Mouse (Mus musculus) MEL (cell line): Measurements from ENCODE around the gene Lin7a. TPM values are rescaled to one million over a fixed set of nuclear protein-coding genes. Genes with fewer than 3 reads are reported as not detected.

Source experiments
- DNase-seq: peaks from one replicate; pipeline ENCODE4 v3.0.0; 2011; ENCODE audit warnings: low read depth, low spot score
- H3K27ac ChIP-seq: 2 replicates; pipeline ENCODE4 v1.5.1; 2012; ENCODE audit warnings: low read depth, mild to moderate bottlenecking, control low read depth, low read length, moderate library complexity; ENCODE audit not compliant: control insufficient read depth
- H3K27me3 ChIP-seq, 2 experiments: fragments of 150-350 bp in 1 of 2; sonication (generic) in 1 of 2; 2 replicates each; pipeline ENCODE4 v1.6.1; 2012; ENCODE audit warnings: low read length in 2 of 2, mild to moderate bottlenecking in 2 of 2, improper control_type of control experiment in 1 of 2, moderate library complexity in 1 of 2; ENCODE audit not compliant: insufficient read depth in 2 of 2, control insufficient read depth in 1 of 2
- H3K36me3 ChIP-seq, 2 experiments: 2 replicates each; pipeline ENCODE4 v1.6.1; 2012 to 2014; ENCODE audit warnings: low read length in 2 of 2, improper control_type of control experiment in 1 of 2, inconsistent platforms in 1 of 2, mild to moderate bottlenecking in 1 of 2; ENCODE audit not compliant: insufficient read depth in 2 of 2, control insufficient read depth in 1 of 2
- H3K4me1 ChIP-seq, 2 experiments: fragments of 150-350 bp in 1 of 2; sonication (generic) in 1 of 2; 2 replicates each; pipeline ENCODE4 v1.6.1; 2012; ENCODE audit warnings: low read length in 2 of 2, improper control_type of control experiment in 1 of 2, mild to moderate bottlenecking in 1 of 2; ENCODE audit not compliant: insufficient read depth in 2 of 2, control insufficient read depth in 1 of 2
- H3K4me3 ChIP-seq, 2 experiments: fragments of 150-350 bp in 1 of 2; sonication (generic) in 1 of 2; 2 replicates each; pipeline ENCODE4 v1.5.1; 2012; ENCODE audit warnings: low read depth in 2 of 2, low read length in 2 of 2, mild to moderate bottlenecking in 2 of 2, moderate library complexity in 2 of 2, control low read depth in 1 of 2, improper control_type of control experiment in 1 of 2; ENCODE audit not compliant: control insufficient read depth in 1 of 2, insufficient read depth in 1 of 2
- H3K79me2 ChIP-seq: 2 replicates; pipeline ENCODE4 v1.6.1; 2012; ENCODE audit warnings: mild to moderate bottlenecking, low read length, moderate library complexity; ENCODE audit not compliant: control insufficient read depth, poor library complexity, insufficient read depth
- H3K9ac ChIP-seq: 2 replicates; pipeline ENCODE4 v1.6.1; 2012; ENCODE audit warnings: low read depth, mild to moderate bottlenecking, control low read depth, low read length, moderate library complexity; ENCODE audit not compliant: control insufficient read depth, poor library complexity, severe bottlenecking
- H3K9me3 ChIP-seq: fragments of 150-350 bp; sonication (generic); replicated peaks from 2 replicates; pipeline ENCODE4 v1.6.1; 2012; ENCODE audit warnings: mild to moderate bottlenecking, low read length, improper control_type of control experiment, moderate library complexity; ENCODE audit not compliant: insufficient read depth
- BHLHE40 ChIP-seq: IDR thresholded peaks from 2 replicates; pipeline ENCODE4 v1.6.1; 2012; ENCODE audit warnings: low read depth, mild to moderate bottlenecking, inconsistent platforms, low read length, improper control_type of control experiment, borderline replicate concordance
- CHD1 ChIP-seq: IDR thresholded peaks from 2 replicates; pipeline ENCODE4 v1.6.1; 2012; ENCODE audit warnings: low read depth, mild to moderate bottlenecking, inconsistent platforms, low read length, improper control_type of control experiment
- ELF1 ChIP-seq: IDR thresholded peaks from 2 replicates; pipeline ENCODE4 v1.6.1; 2014; ENCODE audit warnings: low read depth, mild to moderate bottlenecking, inconsistent platforms, low read length, improper control_type of control experiment, moderate library complexity
- EP300 ChIP-seq, 2 experiments: IDR thresholded peaks; 2 replicates each; pipeline ENCODE4 v1.6.1; 2011; ENCODE audit warnings: improper control_type of control experiment in 2 of 2, low read length in 2 of 2, low read depth in 1 of 2, mild to moderate bottlenecking in 1 of 2
- ETS1 ChIP-seq: IDR thresholded peaks from 2 replicates; pipeline ENCODE4 v1.6.1; 2012; ENCODE audit warnings: low read depth, mild to moderate bottlenecking, inconsistent platforms, low read length, improper control_type of control experiment, moderate library complexity
- GATA1 ChIP-seq: IDR thresholded peaks from 2 replicates; pipeline ENCODE4 v1.6.1; 2011; ENCODE audit warnings: low read depth, low read length, improper control_type of control experiment
- MAX ChIP-seq: IDR thresholded peaks from 2 replicates; pipeline ENCODE4 v1.6.1; 2011; ENCODE audit warnings: low read length, improper control_type of control experiment
- MAZ ChIP-seq: IDR thresholded peaks from 2 replicates; pipeline ENCODE4 v1.6.1; 2012; ENCODE audit warnings: low read depth, mild to moderate bottlenecking, inconsistent platforms, low read length, improper control_type of control experiment
- MXI1 ChIP-seq: IDR thresholded peaks from 2 replicates; pipeline ENCODE4 v1.6.1; 2011; ENCODE audit warnings: mild to moderate bottlenecking, low read depth, low read length, improper control_type of control experiment
- MYB ChIP-seq: IDR thresholded peaks from 2 replicates; pipeline ENCODE4 v1.6.1; 2011; ENCODE audit warnings: mild to moderate bottlenecking, low read depth, low read length, improper control_type of control experiment
- MYC ChIP-seq: IDR thresholded peaks from 2 replicates; pipeline ENCODE4 v1.6.1; 2011; ENCODE audit warnings: low read depth, mild to moderate bottlenecking, low read length, improper control_type of control experiment, moderate library complexity
- NELFE ChIP-seq: IDR thresholded peaks from 2 replicates; pipeline ENCODE4 v1.6.1; 2011; ENCODE audit warnings: low read depth, low read length, improper control_type of control experiment
- POLR2A ChIP-seq, 2 experiments: IDR thresholded peaks; 2 replicates each; pipeline ENCODE4 v1.6.1; 2011 to 2012; ENCODE audit warnings: low read length in 2 of 2, mild to moderate bottlenecking in 2 of 2, control low read depth in 1 of 2, improper control_type of control experiment in 1 of 2, low read depth in 1 of 2, moderate library complexity in 1 of 2; ENCODE audit not compliant: control insufficient read depth in 1 of 2, insufficient read depth in 1 of 2, poor library complexity in 1 of 2
- RAD21 ChIP-seq: IDR thresholded peaks from 2 replicates; pipeline ENCODE4 v1.6.1; 2011; ENCODE audit warnings: mild to moderate bottlenecking, low read depth, low read length, improper control_type of control experiment
- SIN3A ChIP-seq: IDR thresholded peaks from 2 replicates; pipeline ENCODE4 v1.6.1; 2012; ENCODE audit warnings: low read length, improper control_type of control experiment, inconsistent platforms
- TCF12 ChIP-seq: IDR thresholded peaks from 2 replicates; pipeline ENCODE4 v1.6.1; 2014; ENCODE audit warnings: low read depth, mild to moderate bottlenecking, inconsistent platforms, low read length, improper control_type of control experiment, moderate library complexity
- UBTF ChIP-seq: IDR thresholded peaks from 2 replicates; pipeline ENCODE4 v1.6.1; 2012; ENCODE audit warnings: low read depth, mild to moderate bottlenecking, inconsistent platforms, low read length, improper control_type of control experiment, moderate library complexity, borderline replicate concordance; ENCODE audit not compliant: insufficient read depth
- ZKSCAN1 ChIP-seq: IDR thresholded peaks from 2 replicates; pipeline ENCODE4 v1.6.1; 2012; ENCODE audit warnings: low read depth, mild to moderate bottlenecking, inconsistent platforms, low read length, improper control_type of control experiment, moderate library complexity
- ZMIZ1 ChIP-seq: IDR thresholded peaks from 2 replicates; pipeline ENCODE4 v1.6.1; 2012; ENCODE audit warnings: low read depth, mild to moderate bottlenecking, inconsistent platforms, low read length, improper control_type of control experiment, moderate library complexity
- polyA plus RNA-seq, 2 experiments: library from polyadenylated mRNA; stranded (reverse) in 1 of 2; unstranded in 1 of 2; fragments of >175 nt in 1 of 2; fragments of >200 nt in 1 of 2; gene quantifications; 2 replicates each; pipeline versions ENCODE4 v1.2.1 to v1.2.4; 2012; ENCODE audit warnings: low replicate concordance in 2 of 2, low read depth in 1 of 2; ENCODE audit not compliant: insufficient read length in 2 of 2, insufficient read depth in 1 of 2, missing spikeins in 1 of 2
- total RNA-seq: library from RNA; depleted of rRNA; stranded (reverse); fragments of 300-350 nt; gene quantifications from 2 replicates; pipeline ENCODE4 v1.2.3, GENCODE M21; 2012

Gene Lin7a
- total and polyA plus RNA-seq, 3 experiments = not detected

DNA sequence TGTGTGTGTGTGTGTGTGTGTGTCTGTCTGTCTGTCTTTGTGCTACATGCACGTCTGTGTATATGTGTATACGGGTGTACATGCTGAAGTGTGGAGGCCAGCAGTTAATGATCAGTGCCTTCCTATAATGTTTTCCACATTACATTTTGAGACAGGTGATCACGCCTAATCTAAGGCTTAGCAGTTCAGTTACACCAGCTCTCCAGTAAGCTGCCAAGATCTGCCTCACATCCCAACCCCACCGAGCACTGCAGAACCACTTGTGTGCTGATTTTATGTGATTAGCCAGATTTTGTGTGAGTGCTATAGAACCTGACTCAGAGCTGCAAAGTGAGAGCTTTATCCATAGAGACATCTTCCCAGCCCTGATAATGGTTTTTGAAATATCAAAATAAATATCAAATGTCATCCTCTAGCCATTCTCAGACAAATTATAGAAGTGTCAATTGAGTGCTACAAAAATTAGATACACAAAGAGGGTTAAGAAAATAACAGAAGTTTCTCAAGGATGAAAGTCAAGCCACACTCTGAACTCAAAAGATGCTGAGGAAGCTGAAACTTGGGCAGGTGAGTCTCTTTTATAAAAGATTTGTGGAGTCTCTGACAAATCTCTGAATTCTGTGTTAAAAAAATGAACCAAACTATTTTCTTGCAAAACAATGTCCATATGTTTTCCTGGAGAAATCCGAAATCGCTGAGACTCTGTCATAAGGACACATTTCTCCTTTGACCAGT, 46.7 kb upstream of the Lin7a start:
- Histone ChIP-seq H3K9ac (no peak overlapping the region), H3K27ac (no peak overlapping the region), H3K79me2 (no peaks in the 10 kb centered on the region), H3K27me3 (no peaks in the 10 kb centered on the region), H3K36me3 (no peaks in the 10 kb centered on the region), H3K4me3 (no peak overlapping the region), H3K9me3 (no peaks in the 10 kb centered on the region), H3K4me1 (no peaks in the 10 kb centered on the region)
- no peak for DNase-seq
- TF ChIP-seq NELFE (no peak), ELF1 (no peak), ZMIZ1 (no peak), TCF12 (no peak), MXI1 (no peak), POLR2A (IDR thresholded peaks at IDR 0.05; ENCODE audit: control insufficient read depth in 1 of 2, insufficient read depth in 1 of 2, low read depth in 1 of 2, low read length in 2 of 2, poor library complexity in 1 of 2) (no peak), MAZ (no peak), MYB (no peak)

DNA sequence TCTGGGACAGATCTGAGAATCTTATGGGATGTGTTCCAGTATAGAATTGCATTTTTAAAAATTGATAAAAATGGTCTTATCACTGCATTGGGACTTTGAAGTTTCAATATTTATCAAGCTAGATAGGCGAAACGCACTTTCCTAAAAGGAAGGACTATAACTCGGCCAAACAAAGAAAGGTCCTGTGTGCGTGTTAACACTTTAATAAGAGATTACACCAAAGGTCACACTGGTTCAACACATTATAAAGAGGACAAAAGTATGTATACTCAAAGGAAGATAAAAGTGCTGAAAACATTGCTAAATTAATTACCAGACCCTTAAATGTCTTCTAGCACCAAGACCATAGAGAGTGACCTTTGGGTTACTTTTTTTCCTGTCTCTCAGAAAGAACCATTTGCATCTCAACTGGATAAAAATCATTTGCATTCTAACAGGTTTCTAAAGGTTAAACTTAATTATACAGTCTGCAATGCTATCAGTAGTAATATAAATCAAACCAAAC, 46.1 kb upstream of the Lin7a start:
- Histone ChIP-seq H3K79me2 (no peaks in the 10 kb centered on the region), H3K9ac (no peak overlapping the region), H3K9me3 (no peaks in the 10 kb centered on the region), H3K27me3 (no peaks in the 10 kb centered on the region), H3K4me1 (no peaks in the 10 kb centered on the region), H3K27ac (no peak overlapping the region), H3K36me3 (no peaks in the 10 kb centered on the region), H3K4me3 (no peak overlapping the region)
- no peak for TF ChIP-seq ELF1
- no peak for TF ChIP-seq MYC
- TF ChIP-seq UBTF = no peak
- TF ChIP-seq RAD21 = no peak
- no peak for TF ChIP-seq EP300 (IDR thresholded peaks at IDR 0.05; ENCODE audit: low read depth in 1 of 2, low read length in 2 of 2)
- TF ChIP-seq BHLHE40 = no peak
- no peak for TF ChIP-seq MAX
- TF ChIP-seq ZKSCAN1 = no peak
- no peak for TF ChIP-seq ETS1
- TF ChIP-seq CHD1 = no peak
- no peak for TF ChIP-seq MXI1
- TF ChIP-seq GATA1 = no peak
- TF ChIP-seq SIN3A = no peak
- DNase-seq = no peak
